Mouse (Mus musculus): Measurements from ENCODE around the gene Ly6g6c.

- no peak for TF ChIP-seq POLR2A (IDR thresholded peaks at IDR 0.05; ENCODE audit: borderline replicate concordance, extremely low read depth, insufficient read depth, insufficient read length, poor library complexity, severe bottlenecking)
- TF ChIP-seq CTCF (IDR thresholded peaks at IDR 0.05; ENCODE audit: borderline replicate concordance, extremely low read depth, insufficient read depth, insufficient read length) = no peak
These were observed 9.3 kb upstream of the Ly6g6c start for GRCm38 (mm10) chr17:35055691-35056495.
